Mouse (Mus musculus) C2C12 (cell line): ENCODE results near the gene Rabgap1l.

ENCODE experiments used
- CTCF ChIP-seq: IDR thresholded peaks from one replicate; pipeline ENCODE4 v1.5.1; 2011; ENCODE audit not compliant: control insufficient read depth, insufficient read depth, insufficient read length
- MYOD1 ChIP-seq: IDR thresholded peaks from one replicate; pipeline ENCODE4 v1.6.1; 2011; ENCODE audit warnings: low read depth; ENCODE audit not compliant: control insufficient read depth, insufficient read length

- TF ChIP-seq CTCF, result no peak
- TF ChIP-seq MYOD1, result no peak
These were observed 393.6 kb downstream of the Rabgap1l start for GRCm38 (mm10) chr1:160399428-160399827.
